Mouse (Mus musculus): ENCODE measurements at regions not wholly inside any gene's neighbourhood (a gene's known extent, or its start where the extent isn't known, plus 50 kb on each side); places are given as distances from the start of the nearest gene placed in this dataset.

DNA sequence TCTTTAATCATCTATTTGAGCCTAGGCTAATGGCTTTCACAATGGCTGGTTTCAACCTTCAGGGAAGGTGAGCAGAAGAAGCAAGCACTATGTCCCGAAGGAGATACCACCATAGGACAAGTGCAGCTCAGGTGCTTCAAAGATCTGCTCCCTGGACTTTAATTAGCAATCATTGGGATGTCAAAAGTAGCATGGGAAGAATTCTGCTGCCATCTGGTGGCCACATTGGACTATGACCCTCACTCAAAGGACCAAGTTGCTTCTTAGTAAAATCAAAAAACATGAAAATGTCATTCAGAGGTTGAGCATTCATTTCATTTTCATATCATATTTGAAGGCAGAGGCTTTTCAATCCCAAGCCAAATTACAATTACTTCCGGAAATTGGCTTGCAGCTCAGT lies 610.9 kb downstream of the Ets1 start:
- DNase-seq (ENCODE audit: low spot score) = peak; percentile 72
- Histone ChIP-seq H3K9me3 (ENCODE audit: control insufficient read depth, low read length) (no peaks in the 10 kb centered on the region), H3K27ac (ENCODE audit: low read depth, low read length) (no peak overlapping the region), H3K36me3 (ENCODE audit: control insufficient read depth, insufficient read depth, low read length) (no peaks in the 10 kb centered on the region), H3K4me3 (ENCODE audit: low read depth, low read length) (no peak overlapping the region), H3K9ac (ENCODE audit: low read depth, low read length) (no peak overlapping the region), H3K4me2 (replicated peaks; ENCODE audit: low read depth, low read length) (no peak overlapping the region), H3K4me1 (replicated peaks; ENCODE audit: control insufficient read depth, insufficient read depth, low read length) (no peaks in the 10 kb centered on the region), H3K27me3 (ENCODE audit: control insufficient read depth, insufficient read depth, low read length) (no peaks in the 10 kb centered on the region)
- 33% methylated on average over 2 of the region's 2 CpGs for WGBS
- ATAC-seq (ENCODE audit: low FRiP score) = no peak

DNA sequence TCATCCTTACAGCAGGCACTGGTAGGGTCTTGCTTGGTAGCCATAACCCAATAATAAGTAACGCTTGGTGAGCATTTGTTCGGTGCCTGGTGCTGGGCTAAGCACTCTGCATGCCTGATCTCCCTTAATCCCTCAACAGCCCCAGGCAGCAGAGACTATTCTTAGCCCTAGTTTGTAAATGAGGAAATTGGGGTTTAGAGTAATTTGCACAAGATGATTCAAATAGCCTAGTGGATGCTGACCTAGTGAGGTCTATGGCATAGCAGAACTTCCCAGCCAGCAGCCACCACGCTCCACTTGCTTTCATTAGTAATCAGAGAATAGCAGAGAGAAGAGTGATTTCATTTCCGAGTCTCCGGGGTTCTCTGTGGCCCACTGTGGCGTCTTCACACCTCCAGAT lies 622.2 kb downstream of the Ets1 start:
- Histone ChIP-seq H3K27ac (ENCODE audit: low read depth, low read length) (no peak overlapping the region), H3K4me2 (replicated peaks; ENCODE audit: low read depth, low read length) (no peak overlapping the region), H3K27me3 (ENCODE audit: control insufficient read depth, insufficient read depth, low read length) (no peaks in the 10 kb centered on the region), H3K36me3 (ENCODE audit: control insufficient read depth, insufficient read depth, low read length) (no peaks in the 10 kb centered on the region), H3K4me1 (replicated peaks; ENCODE audit: control insufficient read depth, insufficient read depth, low read length) (no peaks in the 10 kb centered on the region), H3K9ac (ENCODE audit: low read depth, low read length) (no peak overlapping the region), H3K4me3 (ENCODE audit: low read depth, low read length) (no peak overlapping the region), H3K9me3 (ENCODE audit: control insufficient read depth, low read length) (no peaks in the 10 kb centered on the region)
- no peak for DNase-seq (ENCODE audit: low spot score)
- ATAC-seq (ENCODE audit: low FRiP score) = no peak
- WGBS = 69% methylated on average over 6 of the region's 6 CpGs

DNA sequence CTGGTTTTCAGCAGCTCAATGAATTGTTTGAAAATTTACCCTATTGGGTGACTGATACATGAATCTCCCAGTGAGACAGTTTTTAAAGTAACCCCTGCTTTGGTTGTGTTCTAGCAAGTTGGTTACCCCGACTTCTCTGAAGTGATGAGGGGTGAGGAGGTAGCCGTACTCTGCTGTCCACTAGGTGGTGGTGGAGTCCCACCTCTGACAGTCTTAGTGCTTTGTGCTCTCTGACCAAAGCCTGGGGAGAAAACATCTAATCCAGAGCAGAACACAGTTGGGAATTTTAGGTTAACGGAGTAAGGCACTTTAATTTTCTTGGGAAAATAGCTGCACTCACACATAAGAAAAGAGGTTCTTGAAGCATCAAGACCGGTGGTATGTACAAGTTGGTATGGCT lies 624.1 kb downstream of the Ets1 start:
- ATAC-seq (ENCODE audit: low FRiP score) (peak; percentile 73; the same call in 1 of the 2 replicates), DNase-seq (ENCODE audit: low spot score) (peak; percentile 67)
- 27% methylated on average over 4 of the region's 4 CpGs for WGBS
- Histone ChIP-seq H3K4me3 (ENCODE audit: low read depth, low read length) (no peak overlapping the region), H3K36me3 (ENCODE audit: control insufficient read depth, insufficient read depth, low read length) (no peaks in the 10 kb centered on the region), H3K4me2 (replicated peaks; ENCODE audit: low read depth, low read length) (no peak overlapping the region), H3K27me3 (ENCODE audit: control insufficient read depth, insufficient read depth, low read length) (no peaks in the 10 kb centered on the region), H3K9ac (ENCODE audit: low read depth, low read length) (no peak overlapping the region), H3K27ac (ENCODE audit: low read depth, low read length) (no peak overlapping the region), H3K4me1 (replicated peaks; ENCODE audit: control insufficient read depth, insufficient read depth, low read length) (no peaks in the 10 kb centered on the region), H3K9me3 (ENCODE audit: control insufficient read depth, low read length) (no peaks in the 10 kb centered on the region)

DNA sequence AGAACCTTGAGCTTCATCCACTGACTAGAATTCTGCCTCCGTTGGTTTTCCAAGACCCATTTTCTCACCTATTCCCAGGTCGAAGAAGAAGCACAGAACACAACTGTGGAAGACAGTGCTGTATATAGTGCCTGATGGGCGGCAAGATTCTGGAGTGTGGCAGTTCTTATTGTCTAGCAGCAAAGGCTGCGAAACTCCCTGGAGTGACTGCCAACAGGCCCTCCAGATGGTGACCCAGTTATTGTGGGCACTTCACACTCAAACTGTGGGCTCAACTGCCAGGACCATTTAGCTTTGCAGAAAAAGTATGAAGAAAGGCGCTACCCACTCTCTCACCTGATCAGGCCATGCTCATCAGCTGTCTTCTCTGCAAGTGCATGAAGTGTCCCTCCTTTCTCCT lies 653.4 kb downstream of the Ets1 start:
- Histone ChIP-seq H3K36me3 (ENCODE audit: control insufficient read depth, insufficient read depth, low read length) (no peaks in the 10 kb centered on the region), H3K9me3 (ENCODE audit: control insufficient read depth, low read length) (no peaks in the 10 kb centered on the region), H3K27me3 (ENCODE audit: control insufficient read depth, insufficient read depth, low read length) (no peaks in the 10 kb centered on the region), H3K4me3 (ENCODE audit: low read depth, low read length) (no peak overlapping the region), H3K27ac (ENCODE audit: low read depth, low read length) (no peak overlapping the region), H3K9ac (ENCODE audit: low read depth, low read length) (no peak overlapping the region), H3K4me2 (replicated peaks; ENCODE audit: low read depth, low read length) (no peak overlapping the region), H3K4me1 (replicated peaks; ENCODE audit: control insufficient read depth, insufficient read depth, low read length) (no peaks in the 10 kb centered on the region)
- WGBS = 82% methylated on average over 5 of the region's 5 CpGs
- no peak for ATAC-seq (ENCODE audit: low FRiP score)
- no peak for DNase-seq (ENCODE audit: low spot score)

DNA sequence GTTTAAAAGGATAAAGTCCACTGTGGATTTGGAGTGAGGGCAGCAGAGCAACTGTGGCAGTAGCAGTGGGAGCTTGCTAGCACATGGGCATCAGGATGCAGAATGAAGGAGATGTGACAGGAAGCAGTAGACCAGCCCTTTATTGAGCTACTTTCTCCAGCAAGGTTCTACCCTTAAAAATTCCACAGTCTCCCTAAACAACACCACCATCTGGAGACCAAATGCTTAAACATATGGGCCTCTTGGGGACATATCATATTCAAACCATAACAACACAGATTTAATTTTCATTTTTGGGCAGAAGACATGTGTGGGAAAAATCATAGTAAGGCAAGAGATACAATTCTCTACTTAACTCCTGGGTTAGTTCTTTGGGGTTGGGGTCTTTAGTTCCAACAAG lies 656.1 kb downstream of the Ets1 start:
- Histone ChIP-seq H3K4me3 (ENCODE audit: low read depth, low read length) (no peak overlapping the region), H3K9me3 (ENCODE audit: control insufficient read depth, low read length) (no peaks in the 10 kb centered on the region), H3K27ac (ENCODE audit: low read depth, low read length) (no peak overlapping the region), H3K36me3 (ENCODE audit: control insufficient read depth, insufficient read depth, low read length) (no peaks in the 10 kb centered on the region), H3K4me2 (replicated peaks; ENCODE audit: low read depth, low read length) (no peak overlapping the region), H3K9ac (ENCODE audit: low read depth, low read length) (no peak overlapping the region), H3K27me3 (ENCODE audit: control insufficient read depth, insufficient read depth, low read length) (no peaks in the 10 kb centered on the region), H3K4me1 (replicated peaks; ENCODE audit: control insufficient read depth, insufficient read depth, low read length) (no peaks in the 10 kb centered on the region)
- no peak for DNase-seq (ENCODE audit: low spot score)
- ATAC-seq (ENCODE audit: low FRiP score) = no peak

DNA sequence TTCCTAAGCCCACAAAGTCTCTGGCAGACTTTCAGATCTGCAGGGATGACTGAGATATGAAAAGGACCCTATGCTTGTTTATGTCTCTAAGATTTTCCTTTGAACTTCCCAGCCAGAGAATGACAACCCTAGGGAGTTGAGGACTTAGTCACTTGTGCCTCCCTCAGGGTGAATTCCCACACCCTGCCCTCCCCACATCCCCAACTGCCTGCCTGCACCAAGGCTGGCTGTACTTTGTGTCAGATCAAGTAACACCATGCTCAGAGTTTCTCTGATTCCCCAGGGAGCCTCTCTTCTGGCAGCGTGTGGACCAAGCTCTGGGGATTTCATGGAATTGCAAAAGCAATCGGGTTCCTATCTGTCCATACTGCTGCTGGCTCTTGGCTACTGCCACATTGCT lies 659.9 kb downstream of the Ets1 start:
- Histone ChIP-seq H3K36me3 (ENCODE audit: control insufficient read depth, insufficient read depth, low read length) (no peaks in the 10 kb centered on the region), H3K4me3 (ENCODE audit: low read depth, low read length) (no peak overlapping the region), H3K27me3 (ENCODE audit: control insufficient read depth, insufficient read depth, low read length) (no peaks in the 10 kb centered on the region), H3K9ac (ENCODE audit: low read depth, low read length) (no peak overlapping the region), H3K27ac (ENCODE audit: low read depth, low read length) (no peak overlapping the region), H3K9me3 (ENCODE audit: control insufficient read depth, low read length) (no peaks in the 10 kb centered on the region), H3K4me2 (replicated peaks; ENCODE audit: low read depth, low read length) (no peak overlapping the region), H3K4me1 (replicated peaks; ENCODE audit: control insufficient read depth, insufficient read depth, low read length) (no peaks in the 10 kb centered on the region)
- DNase-seq (ENCODE audit: low spot score) (no peak), ATAC-seq (ENCODE audit: low FRiP score) (no peak)
- WGBS = 17% methylated on average over 2 of the region's 2 CpGs

DNA sequence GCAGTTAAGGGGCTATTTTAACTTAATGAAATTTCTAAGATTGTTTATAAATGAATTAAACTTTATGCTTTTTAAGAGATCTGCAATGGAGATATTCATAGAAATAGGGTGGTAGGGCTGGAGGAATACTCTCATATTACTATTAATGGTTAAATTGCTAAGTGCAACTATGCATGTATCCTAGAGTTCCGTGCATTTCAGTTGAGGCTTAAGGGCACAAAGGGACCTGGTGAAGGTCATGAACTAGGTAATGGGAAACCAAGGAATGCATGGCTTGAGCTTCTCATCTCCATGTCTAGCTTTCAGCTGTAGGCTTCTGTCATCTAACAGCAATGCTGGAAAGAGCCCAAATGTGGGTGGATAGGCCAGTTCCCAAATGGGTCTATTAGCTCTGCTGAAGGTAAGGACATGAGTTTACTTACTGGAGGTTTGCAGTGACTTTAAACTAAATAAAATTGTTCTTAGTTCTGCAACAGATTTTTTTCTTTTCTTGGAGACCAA lies 683.6 kb downstream of the Ets1 start:
- H3K27me3 ChIP-seq (ENCODE audit: control insufficient read depth, insufficient read depth, low read length) = no peaks in the 10 kb centered on the region
- no peak for DNase-seq (ENCODE audit: low spot score)
- WGBS = 86% methylated on average over 1 of the region's 1 CpGs

DNA sequence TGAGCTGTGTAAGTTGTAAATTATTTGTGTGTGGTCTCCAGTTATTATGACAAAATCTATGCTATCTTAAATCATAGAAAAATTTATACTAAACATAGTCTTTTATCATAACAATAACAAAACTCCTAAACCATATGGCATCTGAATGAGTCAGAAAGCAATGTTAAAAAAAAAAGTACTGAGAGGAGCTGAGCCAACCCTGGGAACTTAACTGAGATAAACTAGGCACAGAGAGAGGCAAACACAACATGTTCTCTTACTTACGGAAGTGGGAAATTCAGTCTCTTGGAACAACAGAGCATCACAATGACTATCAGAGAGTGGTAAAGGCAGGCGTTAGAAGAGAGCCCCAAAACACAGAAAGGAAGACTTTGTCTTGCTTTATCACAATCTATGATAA lies 691.7 kb downstream of the Ets1 start:
- DNase-seq (ENCODE audit: low spot score) = no peak
- H3K4me2 ChIP-seq (replicated peaks; ENCODE audit: low read depth, low read length) = no peak overlapping the region

More for the DNA sequence above, 683.6 kb downstream of the Ets1 start:
- Histone ChIP-seq H3K36me3 (ENCODE audit: control insufficient read depth, insufficient read depth, low read length) (no peaks in the 10 kb centered on the region), H3K27ac (ENCODE audit: low read depth, low read length) (no peak overlapping the region), H3K4me1 (replicated peaks; ENCODE audit: control insufficient read depth, insufficient read depth, low read length) (no peaks in the 10 kb centered on the region), H3K4me2 (replicated peaks; ENCODE audit: low read depth, low read length) (no peak overlapping the region), H3K9me3 (ENCODE audit: control insufficient read depth, low read length) (no peaks in the 10 kb centered on the region), H3K4me3 (ENCODE audit: low read depth, low read length) (no peak overlapping the region), H3K9ac (ENCODE audit: low read depth, low read length) (no peak overlapping the region)
- ATAC-seq (ENCODE audit: low FRiP score) = no peak

DNA sequence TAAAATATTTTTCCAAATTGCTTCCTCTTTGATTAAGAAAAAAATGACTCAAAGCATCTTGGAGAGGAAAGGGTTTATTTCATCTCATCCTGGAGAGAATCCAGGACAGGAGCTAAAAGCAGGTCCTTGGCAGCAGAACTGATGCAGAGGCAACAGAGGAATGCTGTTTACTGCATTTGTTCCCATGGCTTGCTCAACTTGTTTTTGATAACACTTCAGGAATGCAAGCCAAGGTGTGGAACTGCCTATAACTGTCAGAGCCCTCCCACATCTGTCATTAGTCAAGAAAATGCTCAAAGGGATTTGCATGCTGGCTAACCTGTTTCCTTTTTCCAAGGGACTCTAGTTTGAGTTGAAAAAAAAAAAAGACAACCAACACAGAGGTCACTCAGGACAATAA lies 714.2 kb downstream of the Ets1 start:
- no peaks in the 10 kb centered on the region for H3K36me3 ChIP-seq (ENCODE audit: control insufficient read depth, insufficient read depth, low read length)
- no peak overlapping the region for H3K4me3 ChIP-seq (ENCODE audit: low read depth, low read length)
- ATAC-seq (ENCODE audit: low FRiP score) (no peak), DNase-seq (ENCODE audit: low spot score) (no peak)
- H3K27ac ChIP-seq (ENCODE audit: low read depth, low read length) = no peak overlapping the region
- no peaks in the 10 kb centered on the region for H3K9me3 ChIP-seq (ENCODE audit: control insufficient read depth, low read length)
- H3K4me1 ChIP-seq (replicated peaks; ENCODE audit: control insufficient read depth, insufficient read depth, low read length) = no peaks in the 10 kb centered on the region
- H3K9ac ChIP-seq (ENCODE audit: low read depth, low read length) = no peak overlapping the region
- no peak overlapping the region for H3K4me2 ChIP-seq (replicated peaks; ENCODE audit: low read depth, low read length)
- H3K27me3 ChIP-seq (ENCODE audit: control insufficient read depth, insufficient read depth, low read length) = no peaks in the 10 kb centered on the region

More for the DNA sequence above, 691.7 kb downstream of the Ets1 start:
- ATAC-seq (ENCODE audit: low FRiP score) = no peak
- Histone ChIP-seq H3K27ac (ENCODE audit: low read depth, low read length) (no peak overlapping the region), H3K36me3 (ENCODE audit: control insufficient read depth, insufficient read depth, low read length) (no peaks in the 10 kb centered on the region), H3K4me1 (replicated peaks; ENCODE audit: control insufficient read depth, insufficient read depth, low read length) (no peaks in the 10 kb centered on the region), H3K9ac (ENCODE audit: low read depth, low read length) (no peak overlapping the region), H3K9me3 (ENCODE audit: control insufficient read depth, low read length) (no peaks in the 10 kb centered on the region), H3K4me3 (ENCODE audit: low read depth, low read length) (no peak overlapping the region), H3K27me3 (ENCODE audit: control insufficient read depth, insufficient read depth, low read length) (no peaks in the 10 kb centered on the region)
- 86% methylated on average over 2 of the region's 2 CpGs for WGBS
